Mouse (Mus musculus) limb, embryonic 10.5 days (tissue): ENCODE data around the gene Ssbp3. TPM values are rescaled to one million over a fixed set of nuclear protein-coding genes. Genes with fewer than 3 reads are reported as not detected.

Source experiments
- DNase-seq: peaks from one replicate; pipeline ENCODE4 v3.0.0-alpha.2; 2017; ENCODE audit warnings: low spot score
- H3K27ac ChIP-seq: fragments of 300-500 bp; sonication (generic); 2 replicates; pipeline ENCODE4 v1.5.1; 2016; ENCODE audit warnings: mild to moderate bottlenecking
- H3K27me3 ChIP-seq: fragments of 300-500 bp; sonication (generic); 2 replicates; pipeline ENCODE4 v1.6.1; 2016; ENCODE audit warnings: low read depth, mild to moderate bottlenecking; ENCODE audit not compliant: poor library complexity, severe bottlenecking
- H3K36me3 ChIP-seq: fragments of 300-500 bp; sonication (generic); 2 replicates; pipeline ENCODE4 v1.6.1; 2016; ENCODE audit warnings: mild to moderate bottlenecking, moderate library complexity
- H3K4me1 ChIP-seq: fragments of 300-500 bp; sonication (generic); 2 replicates; pipeline ENCODE4 v1.6.1; 2016
- H3K4me3 ChIP-seq: fragments of 300-500 bp; sonication (generic); 2 replicates; pipeline ENCODE4 v1.5.1; 2016; ENCODE audit warnings: mild to moderate bottlenecking, moderate library complexity
- H3K9me3 ChIP-seq: fragments of 300-500 bp; sonication (generic); replicated peaks from 2 replicates; pipeline ENCODE4 v1.6.1; 2016; ENCODE audit warnings: mild to moderate bottlenecking
- WGBS: fragments of 180-500 bp; shearing (Covaris S2); methylation state at CpG from one replicate; pipeline ENCODE4 v1.1.7; 2016; 5-methylcytosine and 5-hydroxymethylcytosine counted together
- polyA plus RNA-seq: library from polyadenylated mRNA; unstranded; fragments of >200 nt; fragmentation: Nextera tagmentation; extraction: Ambion mirVana; gene quantifications from 2 replicates; pipeline ENCODE4 v1.2.1, GENCODE M21; 2016

Ssbp3 gene
- polyA plus RNA-seq, 1 experiment from 2014 or later: 250 TPM

GRCm38 (mm10) chr4:107018521-107018920 lies 108.0 kb downstream of the Ssbp3 start:
- Histone ChIP-seq H3K27me3 (no peaks in the 10 kb centered on the region), H3K4me1 (peaks cover 86% of the 10 kb centered on the region), H3K4me3 (no peak overlapping the region), H3K27ac (peak overlapping the region; percentile 25; the same call in 1 of the 2 replicates), H3K36me3 (peaks cover 97% of the 10 kb centered on the region), H3K9me3 (no peaks in the 10 kb centered on the region)
- no peak for DNase-seq
- 81% methylated on average over 3 of the region's 3 CpGs for WGBS

- H3K4me1 ChIP-seq: peaks cover 81% of the 10 kb centered on the region
- H3K27me3 ChIP-seq: no peaks in the 10 kb centered on the region
- peaks cover 95% of the 10 kb centered on the region for H3K36me3 ChIP-seq
- no peak for DNase-seq
- WGBS: 68% methylated on average over 7 of the region's 7 CpGs
- no peak overlapping the region for H3K4me3 ChIP-seq
- H3K27ac ChIP-seq: no peak overlapping the region; the same call in 1 of the 2 replicates
- H3K9me3 ChIP-seq: no peaks in the 10 kb centered on the region
Observed at GRCm38 (mm10) chr4:107019027-107019426, 108.5 kb downstream of the Ssbp3 start.

- H3K27me3 ChIP-seq: no peaks in the 10 kb centered on the region
- no peak overlapping the region for H3K27ac ChIP-seq
- H3K36me3 ChIP-seq: peaks cover 95% of the 10 kb centered on the region
- no peak for DNase-seq
- peaks cover 76% of the 10 kb centered on the region for H3K4me1 ChIP-seq
- 83% methylated on average over 5 of the region's 5 CpGs for WGBS
- H3K4me3 ChIP-seq: no peak overlapping the region
- no peaks in the 10 kb centered on the region for H3K9me3 ChIP-seq
Observed at GRCm38 (mm10) chr4:107020287-107021000, 109.9 kb downstream of the Ssbp3 start.

- Histone ChIP-seq H3K4me3 (no peak overlapping the region), H3K27me3 (no peaks in the 10 kb centered on the region), H3K4me1 (peaks cover 73% of the 10 kb centered on the region), H3K27ac (no peak overlapping the region), H3K9me3 (no peaks in the 10 kb centered on the region), H3K36me3 (peaks cover 95% of the 10 kb centered on the region)
- no peak for DNase-seq
- 83% methylated on average over 3 of the region's 3 CpGs for WGBS
Observed at GRCm38 (mm10) chr4:107021464-107021863, 111.0 kb downstream of the Ssbp3 start.

- H3K4me3 ChIP-seq: no peak overlapping the region
- no peak for DNase-seq
- H3K27me3 ChIP-seq: no peaks in the 10 kb centered on the region
- H3K4me1 ChIP-seq: peaks cover 42% of the 10 kb centered on the region
- peaks cover 98% of the 10 kb centered on the region for H3K36me3 ChIP-seq
- 87% methylated on average over 7 of the region's 7 CpGs for WGBS
- no peaks in the 10 kb centered on the region for H3K9me3 ChIP-seq
- H3K27ac ChIP-seq: no peak overlapping the region
Observed at GRCm38 (mm10) chr4:107024899-107025298, 114.4 kb downstream of the Ssbp3 start.

- H3K27me3 ChIP-seq: no peaks in the 10 kb centered on the region
- H3K4me1 ChIP-seq: peaks cover 37% of the 10 kb centered on the region
- no peak for DNase-seq
- peaks cover 98% of the 10 kb centered on the region for H3K36me3 ChIP-seq
- H3K27ac ChIP-seq: no peak overlapping the region
- H3K4me3 ChIP-seq: no peak overlapping the region
- WGBS: 89% methylated on average over 5 of the region's 5 CpGs
- H3K9me3 ChIP-seq: no peaks in the 10 kb centered on the region
Observed at GRCm38 (mm10) chr4:107025369-107025768, 114.9 kb downstream of the Ssbp3 start.

- peaks cover 98% of the 10 kb centered on the region for H3K36me3 ChIP-seq
Observed at GRCm38 (mm10) chr4:107026451-107026850, 116.0 kb downstream of the Ssbp3 start.

GRCm38 (mm10) chr4:107035689-107036088 lies 125.2 kb downstream of the Ssbp3 start:
- DNase-seq: no peak
- Histone ChIP-seq H3K4me1 (no peaks in the 10 kb centered on the region), H3K27ac (no peak overlapping the region), H3K36me3 (peaks cover 99% of the 10 kb centered on the region), H3K4me3 (no peak overlapping the region), H3K27me3 (no peaks in the 10 kb centered on the region), H3K9me3 (no peaks in the 10 kb centered on the region)
- 87% methylated on average over 4 of the region's 4 CpGs for WGBS

More at GRCm38 (mm10) chr4:107026451-107026850, 116.0 kb downstream of the Ssbp3 start:
- no peak overlapping the region for H3K4me3 ChIP-seq
- no peaks in the 10 kb centered on the region for H3K9me3 ChIP-seq
- no peaks in the 10 kb centered on the region for H3K27me3 ChIP-seq
- H3K27ac ChIP-seq: no peak overlapping the region
- peaks cover 30% of the 10 kb centered on the region for H3K4me1 ChIP-seq
- WGBS: 71% methylated on average over 8 of the region's 8 CpGs
- DNase-seq: no peak

GRCm38 (mm10) chr4:107036985-107037384 lies 126.5 kb downstream of the Ssbp3 start:
- no peaks in the 10 kb centered on the region for H3K4me1 ChIP-seq
- 97% methylated on average over 2 of the region's 2 CpGs for WGBS
- no peaks in the 10 kb centered on the region for H3K9me3 ChIP-seq
- peaks cover 99% of the 10 kb centered on the region for H3K36me3 ChIP-seq
- H3K27me3 ChIP-seq: no peaks in the 10 kb centered on the region
- DNase-seq: no peak
- H3K4me3 ChIP-seq: no peak overlapping the region
- no peak overlapping the region for H3K27ac ChIP-seq

GRCm38 (mm10) chr4:107038303-107038702 lies 127.8 kb downstream of the Ssbp3 start:
- Histone ChIP-seq H3K27ac (no peak overlapping the region), H3K27me3 (no peaks in the 10 kb centered on the region), H3K4me1 (no peaks in the 10 kb centered on the region), H3K9me3 (no peaks in the 10 kb centered on the region), H3K4me3 (no peak overlapping the region), H3K36me3 (peaks cover 99% of the 10 kb centered on the region)
- DNase-seq: no peak
- 89% methylated on average over 4 of the region's 4 CpGs for WGBS

GRCm38 (mm10) chr4:107039270-107039669 lies 128.8 kb downstream of the Ssbp3 start:
- Histone ChIP-seq H3K4me3 (no peak overlapping the region), H3K27ac (no peak overlapping the region), H3K27me3 (no peaks in the 10 kb centered on the region), H3K9me3 (no peaks in the 10 kb centered on the region), H3K36me3 (peaks cover 99% of the 10 kb centered on the region), H3K4me1 (no peaks in the 10 kb centered on the region)
- no peak for DNase-seq
- 85% methylated on average over 8 of the region's 8 CpGs for WGBS

- DNase-seq: no peak
- 94% methylated on average over 6 of the region's 6 CpGs for WGBS
Observed at GRCm38 (mm10) chr4:107042304-107042703, 131.8 kb downstream of the Ssbp3 start.

GRCm38 (mm10) chr4:107045188-107045587 lies 134.7 kb downstream of the Ssbp3 start:
- 98% methylated on average over 13 of the region's 13 CpGs for WGBS
- Histone ChIP-seq H3K9me3 (no peaks in the 10 kb centered on the region), H3K27ac (no peak overlapping the region), H3K4me1 (no peaks in the 10 kb centered on the region), H3K27me3 (no peaks in the 10 kb centered on the region), H3K36me3 (peaks cover 95% of the 10 kb centered on the region), H3K4me3 (no peak overlapping the region)
- no peak for DNase-seq

More at GRCm38 (mm10) chr4:107042304-107042703, 131.8 kb downstream of the Ssbp3 start:
- Histone ChIP-seq H3K4me3 (no peak overlapping the region), H3K4me1 (no peaks in the 10 kb centered on the region), H3K27me3 (no peaks in the 10 kb centered on the region), H3K36me3 (peaks cover 100% of the 10 kb centered on the region), H3K9me3 (no peaks in the 10 kb centered on the region), H3K27ac (no peak overlapping the region)
